Mouse (Mus musculus) liver, embryonic 12.5 days (tissue): Measurements from ENCODE around the gene Arfgef2. TPM values are rescaled to one million over a fixed set of nuclear protein-coding genes. Genes with fewer than 3 reads are reported as not detected.
A peak's percentile ranks its signal among the peaks of the same experiment; 100 is the strongest.

ENCODE experiments used
- ATAC-seq: fragments of 200-750 bp; cut with Nextera tagmentation; 2 replicates; pipeline ENCODE4 v1.8.0; 2017; ENCODE audit warnings: moderate number of reproducible peaks, mild to moderate bottlenecking, moderate library complexity
- H3K27ac ChIP-seq: fragments of 300-500 bp; sonication (generic); 2 replicates; pipeline ENCODE4 v1.5.1; 2016; ENCODE audit warnings: mild to moderate bottlenecking
- H3K27me3 ChIP-seq: fragments of 300-500 bp; sonication (generic); replicated peaks from 2 replicates; pipeline ENCODE4 v1.6.1; 2016; ENCODE audit warnings: mild to moderate bottlenecking, moderate library complexity
- H3K36me3 ChIP-seq: fragments of 300-500 bp; sonication (generic); 2 replicates; pipeline ENCODE4 v1.6.1; 2016; ENCODE audit warnings: mild to moderate bottlenecking, moderate library complexity
- H3K4me1 ChIP-seq: fragments of 300-500 bp; sonication (generic); 2 replicates; pipeline ENCODE4 v1.6.1; 2016
- H3K4me2 ChIP-seq: fragments of 300-500 bp; sonication (generic); 2 replicates; pipeline ENCODE4 v1.6.1; 2016; ENCODE audit warnings: mild to moderate bottlenecking, moderate library complexity
- H3K4me3 ChIP-seq: fragments of 300-500 bp; sonication (generic); 2 replicates; pipeline ENCODE4 v1.5.1; 2016; ENCODE audit warnings: mild to moderate bottlenecking, moderate library complexity
- H3K9ac ChIP-seq: fragments of 300-500 bp; sonication (generic); 2 replicates; pipeline ENCODE4 v1.6.1; 2016; ENCODE audit warnings: mild to moderate bottlenecking, moderate library complexity
- H3K9me3 ChIP-seq: fragments of 300-500 bp; sonication (generic); replicated peaks from 2 replicates; pipeline ENCODE4 v1.6.1; 2016; ENCODE audit warnings: mild to moderate bottlenecking, moderate library complexity
- WGBS: fragments of 180-500 bp; shearing (Covaris S2); methylation state at CpG from one replicate; pipeline ENCODE4 v1.1.7; 2016; ENCODE audit not compliant: insufficient replicate concordance; 5-methylcytosine and 5-hydroxymethylcytosine counted together
- polyA plus RNA-seq: library from polyadenylated mRNA; unstranded; fragments of >200 nt; fragmentation: Nextera tagmentation; extraction: Ambion mirVana; gene quantifications from 2 replicates; pipeline ENCODE4 v1.2.1, GENCODE M21; 2016

The Arfgef2 gene
- 7.7 and 8.0 TPM in 2 replicates for polyA plus RNA-seq

- peaks cover 43% of the 10 kb centered on the region for H3K4me1 ChIP-seq
- H3K4me2 ChIP-seq, result peak within 1 kb of the TSS; percentile 96
- peak within 1 kb of the TSS; percentile 95 for H3K9ac ChIP-seq
- no peaks in the 10 kb centered on the region for H3K36me3 ChIP-seq
- peak within 1 kb of the TSS; percentile 89 for H3K27ac ChIP-seq
- under 1% methylated on average over 75 of the region's 76 CpGs for WGBS
- H3K4me3 ChIP-seq, result peak within 1 kb of the TSS; percentile 88
- no peaks in the 10 kb centered on the region for H3K9me3 ChIP-seq
- ATAC-seq, result peak; percentile 92
- no peaks in the 10 kb centered on the region; the same call in none of the 2 replicates for H3K27me3 ChIP-seq
Observed at GRCm38 (mm10) chr2:166805250-166806172, at the start of gene Arfgef2. Gene Arfgef2, plus strand, starts transcription at chr2:166805588.

GRCm38 (mm10) chr2:166757969-166758368, 47.4 kb upstream of the Arfgef2 start:
- WGBS, result 11% methylated on average over 3 of the region's 3 CpGs
- Histone ChIP-seq H3K36me3 (no peaks in the 10 kb centered on the region), H3K4me2 (no peak overlapping the region), H3K27me3 (peaks cover 28% of the 10 kb centered on the region), H3K9ac (no peak overlapping the region), H3K4me1 (no peaks in the 10 kb centered on the region), H3K27ac (no peak overlapping the region), H3K4me3 (no peak overlapping the region), H3K9me3 (no peaks in the 10 kb centered on the region)
- no peak for ATAC-seq

GRCm38 (mm10) chr2:166764051-166764450, 41.3 kb upstream of the Arfgef2 start:
- ATAC-seq, result no peak

GRCm38 (mm10) chr2:166767591-166767990, 37.8 kb upstream of the Arfgef2 start:
- Histone ChIP-seq H3K27me3 (peaks cover 3% of the 10 kb centered on the region; the same call in 1 of the 2 replicates), H3K36me3 (no peaks in the 10 kb centered on the region), H3K27ac (no peak overlapping the region), H3K4me2 (no peak overlapping the region), H3K4me3 (no peak overlapping the region), H3K9ac (no peak overlapping the region), H3K9me3 (no peaks in the 10 kb centered on the region), H3K4me1 (no peaks in the 10 kb centered on the region)
- WGBS, result 61% methylated on average over 9 of the region's 9 CpGs
- ATAC-seq, result no peak

More at GRCm38 (mm10) chr2:166764051-166764450, 41.3 kb upstream of the Arfgef2 start:
- Histone ChIP-seq H3K4me1 (no peaks in the 10 kb centered on the region), H3K9me3 (no peaks in the 10 kb centered on the region), H3K9ac (no peak overlapping the region), H3K27me3 (peaks cover 3% of the 10 kb centered on the region; the same call in 1 of the 2 replicates), H3K36me3 (no peaks in the 10 kb centered on the region), H3K4me2 (no peak overlapping the region), H3K4me3 (no peak overlapping the region), H3K27ac (no peak overlapping the region)
- WGBS, result 56% methylated on average over 5 of the region's 5 CpGs

GRCm38 (mm10) chr2:166771396-166771795, 34.0 kb upstream of the Arfgef2 start:
- Histone ChIP-seq H3K9ac (no peak overlapping the region), H3K9me3 (no peaks in the 10 kb centered on the region), H3K36me3 (no peaks in the 10 kb centered on the region), H3K4me3 (no peak overlapping the region), H3K27me3 (peaks cover 6% of the 10 kb centered on the region; the same call in 1 of the 2 replicates), H3K4me2 (0 out of 2 replicates have a peak overlapping the region, but pooled peaks have one; percentile 12), H3K27ac (no peak overlapping the region), H3K4me1 (no peaks in the 10 kb centered on the region)
- WGBS, result 22% methylated on average over 11 of the region's 11 CpGs
- ATAC-seq, result no peak

- no peaks in the 10 kb centered on the region for H3K9me3 ChIP-seq
- no peak overlapping the region for H3K9ac ChIP-seq
- ATAC-seq, result no peak
- WGBS, result 57% methylated on average over 10 of the region's 10 CpGs
- no peaks in the 10 kb centered on the region for H3K36me3 ChIP-seq
- no peak overlapping the region for H3K4me2 ChIP-seq
- no peaks in the 10 kb centered on the region for H3K4me1 ChIP-seq
- peaks cover 6% of the 10 kb centered on the region; the same call in 1 of the 2 replicates for H3K27me3 ChIP-seq
- H3K27ac ChIP-seq, result no peak overlapping the region
- no peak overlapping the region for H3K4me3 ChIP-seq
Observed at GRCm38 (mm10) chr2:166773587-166773986, 31.8 kb upstream of the Arfgef2 start.

- no peak overlapping the region for H3K27ac ChIP-seq
- no peak overlapping the region for H3K9ac ChIP-seq
- H3K4me3 ChIP-seq, result no peak overlapping the region
- ATAC-seq, result no peak
- WGBS, result 73% methylated on average over 10 of the region's 10 CpGs
- no peak overlapping the region for H3K4me2 ChIP-seq
- H3K36me3 ChIP-seq, result no peaks in the 10 kb centered on the region
- no peaks in the 10 kb centered on the region for H3K4me1 ChIP-seq
- peaks cover 6% of the 10 kb centered on the region; the same call in 1 of the 2 replicates for H3K27me3 ChIP-seq
- no peaks in the 10 kb centered on the region for H3K9me3 ChIP-seq
Observed at GRCm38 (mm10) chr2:166774275-166774674, 31.1 kb upstream of the Arfgef2 start.

- ATAC-seq, result no peak
- H3K4me3 ChIP-seq, result no peak overlapping the region
- H3K36me3 ChIP-seq, result no peaks in the 10 kb centered on the region
- peaks cover 6% of the 10 kb centered on the region; the same call in 1 of the 2 replicates for H3K27me3 ChIP-seq
- no peaks in the 10 kb centered on the region for H3K9me3 ChIP-seq
- H3K4me1 ChIP-seq, result no peaks in the 10 kb centered on the region
- WGBS, result 63% methylated on average over 11 of the region's 11 CpGs
- H3K27ac ChIP-seq, result no peak overlapping the region
- no peak overlapping the region for H3K4me2 ChIP-seq
- no peak overlapping the region for H3K9ac ChIP-seq
Observed at GRCm38 (mm10) chr2:166775357-166775893, 30.0 kb upstream of the Arfgef2 start.

GRCm38 (mm10) chr2:166776272-166776671, 29.1 kb upstream of the Arfgef2 start:
- no peaks in the 10 kb centered on the region for H3K9me3 ChIP-seq
- peaks cover 6% of the 10 kb centered on the region for H3K27me3 ChIP-seq
- no peak for ATAC-seq
- H3K4me3 ChIP-seq, result no peak overlapping the region
- H3K27ac ChIP-seq, result no peak overlapping the region
- H3K36me3 ChIP-seq, result no peaks in the 10 kb centered on the region
- WGBS, result 20% methylated on average over 1 of the region's 2 CpGs
- 0 out of 2 replicates have a peak, but pooled peaks cover 3% of the 10 kb centered on the region for H3K4me1 ChIP-seq
- no peak overlapping the region for H3K4me2 ChIP-seq
- no peak overlapping the region for H3K9ac ChIP-seq

GRCm38 (mm10) chr2:166779956-166780355, 25.4 kb upstream of the Arfgef2 start:
- H3K36me3 ChIP-seq, result no peaks in the 10 kb centered on the region
- WGBS, result 69% methylated on average over 8 of the region's 8 CpGs
- H3K27ac ChIP-seq, result no peak overlapping the region
- H3K4me3 ChIP-seq, result no peak overlapping the region
- no peak overlapping the region for H3K9ac ChIP-seq
- H3K27me3 ChIP-seq, result peaks cover 3% of the 10 kb centered on the region; the same call in 1 of the 2 replicates
- ATAC-seq, result no peak
- no peaks in the 10 kb centered on the region for H3K9me3 ChIP-seq
- H3K4me2 ChIP-seq, result no peak overlapping the region
- H3K4me1 ChIP-seq, result 0 out of 2 replicates have a peak, but pooled peaks cover 3% of the 10 kb centered on the region

- Histone ChIP-seq H3K4me2 (no peak overlapping the region), H3K27me3 (peaks cover 7% of the 10 kb centered on the region; the same call in 1 of the 2 replicates), H3K36me3 (no peaks in the 10 kb centered on the region), H3K4me3 (no peak overlapping the region), H3K27ac (no peak overlapping the region), H3K9ac (no peak overlapping the region), H3K4me1 (peaks cover 10% of the 10 kb centered on the region), H3K9me3 (no peaks in the 10 kb centered on the region)
- no peak for ATAC-seq
- 9% methylated on average over 9 of the region's 9 CpGs for WGBS
Observed at GRCm38 (mm10) chr2:166780980-166781578, 24.3 kb upstream of the Arfgef2 start.
